Mouse (Mus musculus) liver, embryonic 12.5 days (tissue): ENCODE measurements around the gene Rasl2-9. TPM values are rescaled to one million over a fixed set of nuclear protein-coding genes. Genes with fewer than 3 reads are reported as not detected.

Source experiments
- ATAC-seq: fragments of 200-750 bp; cut with Nextera tagmentation; 2 replicates; pipeline ENCODE4 v1.8.0; 2017; ENCODE audit warnings: moderate number of reproducible peaks, mild to moderate bottlenecking, moderate library complexity
- H3K27ac ChIP-seq: fragments of 300-500 bp; sonication (generic); 2 replicates; pipeline ENCODE4 v1.5.1; 2016; ENCODE audit warnings: mild to moderate bottlenecking
- H3K27me3 ChIP-seq: fragments of 300-500 bp; sonication (generic); replicated peaks from 2 replicates; pipeline ENCODE4 v1.6.1; 2016; ENCODE audit warnings: mild to moderate bottlenecking, moderate library complexity
- H3K36me3 ChIP-seq: fragments of 300-500 bp; sonication (generic); 2 replicates; pipeline ENCODE4 v1.6.1; 2016; ENCODE audit warnings: mild to moderate bottlenecking, moderate library complexity
- H3K4me1 ChIP-seq: fragments of 300-500 bp; sonication (generic); 2 replicates; pipeline ENCODE4 v1.6.1; 2016
- H3K4me2 ChIP-seq: fragments of 300-500 bp; sonication (generic); 2 replicates; pipeline ENCODE4 v1.6.1; 2016; ENCODE audit warnings: mild to moderate bottlenecking, moderate library complexity
- H3K4me3 ChIP-seq: fragments of 300-500 bp; sonication (generic); 2 replicates; pipeline ENCODE4 v1.5.1; 2016; ENCODE audit warnings: mild to moderate bottlenecking, moderate library complexity
- H3K9ac ChIP-seq: fragments of 300-500 bp; sonication (generic); 2 replicates; pipeline ENCODE4 v1.6.1; 2016; ENCODE audit warnings: mild to moderate bottlenecking, moderate library complexity
- H3K9me3 ChIP-seq: fragments of 300-500 bp; sonication (generic); replicated peaks from 2 replicates; pipeline ENCODE4 v1.6.1; 2016; ENCODE audit warnings: mild to moderate bottlenecking, moderate library complexity
- WGBS: fragments of 180-500 bp; shearing (Covaris S2); methylation state at CpG from one replicate; pipeline ENCODE4 v1.1.7; 2016; ENCODE audit not compliant: insufficient replicate concordance; 5-methylcytosine and 5-hydroxymethylcytosine counted together
- polyA plus RNA-seq: library from polyadenylated mRNA; unstranded; fragments of >200 nt; fragmentation: Nextera tagmentation; extraction: Ambion mirVana; gene quantifications from 2 replicates; pipeline ENCODE4 v1.2.1, GENCODE M21; 2016

Gene Rasl2-9
- polyA plus RNA-seq, 1 experiment from 2014 or later = 0.38 TPM

GRCm38 (mm10) chr7:5092381-5092780, 33.4 kb downstream of the Rasl2-9 start:
- H3K36me3 ChIP-seq = peaks cover 99% of the 10 kb centered on the region
- ATAC-seq = no peak
- 85% methylated on average over 6 of the region's 6 CpGs for WGBS

DNA sequence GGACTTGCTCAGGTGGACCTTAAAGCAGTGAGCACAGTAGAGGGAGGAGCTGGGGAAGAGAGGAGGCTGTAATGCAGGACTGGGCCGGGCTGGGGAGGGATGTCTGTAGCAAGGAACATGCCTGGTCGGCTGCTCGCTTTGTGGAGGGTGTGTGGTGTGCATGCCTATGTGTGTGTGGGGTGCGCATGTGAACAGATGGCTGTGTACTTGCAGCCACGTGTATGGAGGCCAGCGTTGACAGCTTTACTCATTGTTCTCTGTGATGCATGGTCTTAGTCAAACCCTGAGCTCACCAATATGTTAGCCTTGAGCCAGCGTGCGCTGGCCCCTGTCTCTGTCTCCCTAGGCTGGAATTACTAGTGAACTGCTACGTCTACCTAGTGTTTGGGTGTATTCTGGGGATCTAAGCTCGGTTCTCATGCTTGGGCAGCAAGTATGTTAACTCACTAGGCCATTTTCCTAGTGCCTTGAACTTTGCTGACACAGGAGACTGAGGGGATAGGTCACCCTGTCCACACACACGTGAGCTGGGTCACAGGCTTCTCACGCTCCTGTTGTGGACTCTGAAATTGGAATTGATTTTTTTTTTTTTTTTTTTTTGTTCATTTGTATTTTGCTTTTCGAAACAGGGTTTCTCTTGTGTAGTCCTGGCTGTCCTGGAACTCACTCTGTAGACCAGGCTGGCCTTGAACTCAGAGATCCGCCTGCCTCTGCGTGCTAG, 34.6 kb downstream of the Rasl2-9 start:
- H3K4me2 ChIP-seq = no peak overlapping the region
- no peak for ATAC-seq
- H3K27ac ChIP-seq = no peak overlapping the region
- H3K9me3 ChIP-seq = no peaks in the 10 kb centered on the region
- H3K9ac ChIP-seq = no peak overlapping the region
- H3K4me1 ChIP-seq = peaks cover 16% of the 10 kb centered on the region
- H3K4me3 ChIP-seq = no peak overlapping the region
- 87% methylated on average over 15 of the region's 15 CpGs for WGBS
- H3K36me3 ChIP-seq = peaks cover 99% of the 10 kb centered on the region
- H3K27me3 ChIP-seq = no peaks in the 10 kb centered on the region

More at GRCm38 (mm10) chr7:5092381-5092780, 33.4 kb downstream of the Rasl2-9 start:
- Histone ChIP-seq H3K4me2 (no peak overlapping the region), H3K4me1 (peaks cover 6% of the 10 kb centered on the region; the same call in 1 of the 2 replicates), H3K9me3 (no peaks in the 10 kb centered on the region), H3K9ac (no peak overlapping the region), H3K27ac (no peak overlapping the region), H3K27me3 (no peaks in the 10 kb centered on the region), H3K4me3 (no peak overlapping the region)

- H3K4me2 ChIP-seq = no peak overlapping the region
- H3K4me1 ChIP-seq = peaks cover 27% of the 10 kb centered on the region
- no peaks in the 10 kb centered on the region for H3K9me3 ChIP-seq
- no peak overlapping the region for H3K27ac ChIP-seq
- no peak overlapping the region for H3K4me3 ChIP-seq
- H3K27me3 ChIP-seq = no peaks in the 10 kb centered on the region
- ATAC-seq = no peak
- WGBS = 91% methylated on average over 15 of the region's 15 CpGs
- H3K36me3 ChIP-seq = peaks cover 99% of the 10 kb centered on the region
- H3K9ac ChIP-seq = no peak overlapping the region
Measured at GRCm38 (mm10) chr7:5089853-5090252, 35.9 kb downstream of the Rasl2-9 start.

DNA sequence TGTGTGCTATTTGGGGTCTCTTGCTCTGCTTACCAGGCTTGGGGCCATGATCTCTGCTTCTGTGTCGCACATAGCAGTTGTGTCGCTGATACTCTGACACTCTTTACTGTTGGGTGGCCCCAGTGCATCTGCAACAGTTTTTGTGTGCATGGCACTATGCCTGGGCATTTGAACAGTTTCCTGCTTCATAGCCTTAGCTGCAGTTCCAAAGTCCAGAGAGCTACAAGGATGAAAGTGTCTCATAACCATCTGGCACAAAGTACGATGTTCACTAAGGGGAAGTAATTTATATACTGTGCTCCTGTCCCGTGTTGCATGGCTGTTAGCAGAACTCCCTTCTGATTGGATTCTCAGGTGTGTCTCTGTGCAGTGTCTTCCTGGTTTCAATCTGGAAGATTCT, 37.9 kb downstream of the Rasl2-9 start:
- ATAC-seq = no peak

DNA sequence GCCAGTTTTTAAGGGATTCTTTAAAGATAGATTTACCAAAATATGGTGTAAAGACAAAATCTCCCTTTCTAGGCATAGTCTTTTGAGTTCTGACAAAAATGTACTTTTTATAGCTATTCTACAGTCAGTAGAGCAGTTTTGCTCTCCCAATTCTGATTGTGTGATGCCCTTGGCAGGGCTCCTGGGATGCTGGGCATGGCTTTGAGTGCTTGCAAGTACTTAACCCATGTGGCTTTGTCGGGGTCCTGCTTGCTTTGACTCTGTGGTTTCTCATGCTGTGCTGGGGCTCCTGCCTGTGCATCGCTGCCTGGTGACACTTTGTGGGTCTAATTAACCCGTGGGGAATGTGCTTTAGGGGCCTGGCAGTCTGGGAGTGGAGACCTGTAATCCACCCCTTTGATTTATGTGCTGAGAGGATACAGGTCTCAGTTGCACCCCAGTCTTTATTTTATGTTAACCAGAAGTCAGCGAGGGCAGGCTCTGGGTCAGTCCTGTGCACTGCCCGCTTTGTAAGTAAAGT, 38.8 kb downstream of the Rasl2-9 start:
- Histone ChIP-seq H3K36me3 (peaks cover 98% of the 10 kb centered on the region), H3K4me3 (no peak overlapping the region), H3K9me3 (no peaks in the 10 kb centered on the region), H3K4me1 (peaks cover 56% of the 10 kb centered on the region), H3K27ac (no peak overlapping the region), H3K4me2 (no peak overlapping the region), H3K27me3 (no peaks in the 10 kb centered on the region), H3K9ac (no peak overlapping the region)
- ATAC-seq = no peak
- WGBS = 80% methylated on average over 5 of the region's 5 CpGs

More for the DNA sequence above, 37.9 kb downstream of the Rasl2-9 start:
- H3K27me3 ChIP-seq = no peaks in the 10 kb centered on the region
- H3K4me1 ChIP-seq = peaks cover 47% of the 10 kb centered on the region
- H3K9me3 ChIP-seq = no peaks in the 10 kb centered on the region
- no peak overlapping the region for H3K9ac ChIP-seq
- no peak overlapping the region for H3K4me3 ChIP-seq
- no peak overlapping the region for H3K27ac ChIP-seq
- H3K4me2 ChIP-seq = no peak overlapping the region
- 80% methylated on average over 4 of the region's 4 CpGs for WGBS
- H3K36me3 ChIP-seq = peaks cover 99% of the 10 kb centered on the region

DNA sequence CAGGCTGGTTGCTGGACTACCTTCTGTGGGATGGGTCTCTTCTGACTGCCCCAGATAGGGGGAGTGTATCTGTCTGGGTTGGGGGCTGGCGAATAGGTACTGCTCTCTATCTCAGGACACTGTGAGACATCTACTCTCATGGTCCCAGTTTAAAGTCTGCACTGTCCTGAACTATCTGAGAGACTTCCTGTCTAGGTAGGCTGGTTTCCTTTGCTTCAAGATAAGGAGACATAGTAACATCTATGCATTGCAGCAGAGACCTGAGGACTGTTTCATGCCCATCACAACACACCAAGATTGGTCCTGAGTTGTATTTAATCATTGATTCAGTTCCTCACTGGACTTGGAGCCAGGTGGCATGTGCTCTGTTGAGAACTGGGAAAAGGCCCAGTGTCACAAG, 40.2 kb downstream of the Rasl2-9 start:
- no peaks in the 10 kb centered on the region for H3K9me3 ChIP-seq
- no peak overlapping the region for H3K4me2 ChIP-seq
- H3K36me3 ChIP-seq = peaks cover 85% of the 10 kb centered on the region
- no peak overlapping the region; the same call in 1 of the 2 replicates for H3K9ac ChIP-seq
- WGBS = 28% methylated on average over 1 of the region's 1 CpGs
- no peak for ATAC-seq
- peaks cover 64% of the 10 kb centered on the region for H3K4me1 ChIP-seq
- no peaks in the 10 kb centered on the region for H3K27me3 ChIP-seq
- H3K27ac ChIP-seq = no peak overlapping the region
- no peak overlapping the region for H3K4me3 ChIP-seq

- Histone ChIP-seq H3K27ac (peak overlapping the region; percentile 36; the same call in 1 of the 2 replicates), H3K27me3 (no peaks in the 10 kb centered on the region), H3K9ac (no peak overlapping the region), H3K4me1 (peaks cover 75% of the 10 kb centered on the region), H3K4me3 (0 out of 2 replicates have a peak overlapping the region, but pooled peaks have one; percentile 2), H3K9me3 (no peaks in the 10 kb centered on the region), H3K36me3 (peaks cover 77% of the 10 kb centered on the region), H3K4me2 (peak overlapping the region; percentile 87)
- ATAC-seq = no peak
- 79% methylated on average over 18 of the region's 18 CpGs for WGBS
Measured at GRCm38 (mm10) chr7:5083325-5084105, 42.2 kb downstream of the Rasl2-9 start.

DNA sequence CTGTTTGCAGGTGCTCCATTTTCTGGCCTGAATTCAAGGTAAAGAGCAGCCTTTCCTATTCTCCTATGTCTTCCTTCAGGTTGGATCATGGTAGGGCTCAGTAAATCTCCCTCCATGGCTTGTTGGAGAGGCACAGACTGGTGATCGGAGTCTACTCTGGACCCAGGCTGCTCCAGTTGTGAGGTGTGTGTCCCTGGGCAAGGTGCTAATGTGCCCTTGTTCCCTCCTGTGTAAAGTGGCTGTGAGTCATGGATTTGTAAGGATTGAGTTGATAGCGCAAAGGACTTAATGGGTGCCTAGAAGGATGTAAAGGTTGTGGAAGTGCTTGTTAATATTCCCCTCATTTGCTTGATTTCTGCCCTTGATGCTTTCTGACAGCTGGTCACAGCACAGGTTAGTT, 43.8 kb downstream of the Rasl2-9 start:
- peak overlapping the region; percentile 99 for H3K4me3 ChIP-seq
- H3K27me3 ChIP-seq = no peaks in the 10 kb centered on the region
- peak overlapping the region; percentile 87 for H3K4me2 ChIP-seq
- peak overlapping the region; percentile 98 for H3K9ac ChIP-seq
- H3K36me3 ChIP-seq = peaks cover 77% of the 10 kb centered on the region
- peaks cover 80% of the 10 kb centered on the region for H3K4me1 ChIP-seq
- WGBS = 89% methylated on average over 2 of the region's 2 CpGs
- ATAC-seq = no peak
- no peaks in the 10 kb centered on the region for H3K9me3 ChIP-seq
- peak overlapping the region; percentile 97 for H3K27ac ChIP-seq

GRCm38 (mm10) chr7:5081241-5081640, 44.5 kb downstream of the Rasl2-9 start:
- peaks cover 77% of the 10 kb centered on the region for H3K36me3 ChIP-seq
- H3K4me2 ChIP-seq = peak overlapping the region; percentile 87
- peak overlapping the region; percentile 99 for H3K4me3 ChIP-seq
- H3K27ac ChIP-seq = peak overlapping the region; percentile 97
- no peaks in the 10 kb centered on the region for H3K27me3 ChIP-seq
- peak overlapping the region; percentile 98 for H3K9ac ChIP-seq
- WGBS = 15% methylated on average over 6 of the region's 6 CpGs
- peak; percentile 56 for ATAC-seq
- peaks cover 80% of the 10 kb centered on the region for H3K4me1 ChIP-seq
- H3K9me3 ChIP-seq = no peaks in the 10 kb centered on the region

GRCm38 (mm10) chr7:5080815-5081214, 44.9 kb downstream of the Rasl2-9 start:
- no peak for ATAC-seq
- Histone ChIP-seq H3K4me1 (peaks cover 80% of the 10 kb centered on the region), H3K4me3 (peak overlapping the region; percentile 99), H3K27me3 (no peaks in the 10 kb centered on the region), H3K36me3 (peaks cover 76% of the 10 kb centered on the region), H3K4me2 (peak overlapping the region; percentile 87), H3K9ac (peak overlapping the region; percentile 98), H3K27ac (peak overlapping the region; percentile 97), H3K9me3 (no peaks in the 10 kb centered on the region)
- WGBS = 10% methylated on average over 6 of the region's 6 CpGs

- ATAC-seq = peak; percentile 88
- peaks cover 80% of the 10 kb centered on the region for H3K4me1 ChIP-seq
- H3K4me2 ChIP-seq = peak within 1 kb of the TSS; percentile 87
- peak within 1 kb of the TSS; percentile 99 for H3K4me3 ChIP-seq
- WGBS = under 1% methylated on average over 80 of the region's 81 CpGs
- H3K36me3 ChIP-seq = peaks cover 76% of the 10 kb centered on the region
- peak within 1 kb of the TSS; percentile 98 for H3K9ac ChIP-seq
- peak within 1 kb of the TSS; percentile 97 for H3K27ac ChIP-seq
- H3K9me3 ChIP-seq = no peaks in the 10 kb centered on the region
- H3K27me3 ChIP-seq = no peaks in the 10 kb centered on the region
Measured at GRCm38 (mm10) chr7:5080010-5080751, 45.6 kb downstream of the Rasl2-9 start, which contains the start of gene Epn1. Gene Epn1, plus strand, starts transcription at chr7:5080235.
